33 mouse cellular contexts compared by ENCODE assay signal in genomic region chr4:146915196-146915595, GRCm38 (mm10). TPM values are rescaled to one million over a fixed set of nuclear protein-coding genes. Genes with fewer than 3 reads are reported as not detected.
DNase-seq lines count a peak whose midpoint lies in the region; ATAC-seq lines count a peak whose summit lies in the region.
"Had no signal": no experiment of that assay in that cellular context is flagged by ENCODE, and none has a peak within 500 bp of the region (broad histone marks: within the 10 kb centered on the region; RNA-seq: fewer than 3 reads in every experiment).

No protein-coding gene starts in this region.

- 86% methylated on average over 3 of the region's 3 CpGs for WGBS in midbrain, embryonic 14.5 days
- WGBS in midbrain, embryonic 15.5 days, result 88% methylated on average over 3 of the region's 3 CpGs
- WGBS in kidney, embryonic 15.5 days, result 86% methylated on average over 3 of the region's 3 CpGs

- H3K27ac ChIP-seq in midbrain, embryonic 14.5 days (replicated peaks; ENCODE audit: low read depth, low read length), result no peak overlapping the region
- H3K27ac ChIP-seq in midbrain, embryonic 15.5 days, result no peak overlapping the region
- no peak overlapping the region for H3K27ac ChIP-seq in kidney, embryonic 15.5 days
- H3K27ac ChIP-seq: embryonic facial prominence, embryonic 13.5 days; embryonic facial prominence, embryonic 15.5 days; forebrain, embryonic 10.5 days; forebrain, embryonic 12.5 days had no signal

- no peak overlapping the region for H3K9ac ChIP-seq in midbrain, embryonic 14.5 days (replicated peaks; ENCODE audit: low read length)
- no peak overlapping the region for H3K9ac ChIP-seq in midbrain, embryonic 15.5 days
- H3K9ac ChIP-seq in kidney, embryonic 15.5 days, result no peak overlapping the region
- H3K9ac ChIP-seq: embryonic facial prominence, embryonic 13.5 days; embryonic facial prominence, embryonic 15.5 days; forebrain, embryonic 12.5 days had no signal

- no peaks in the 10 kb centered on the region for H3K4me1 ChIP-seq in midbrain, embryonic 14.5 days (ENCODE audit: control insufficient read depth, insufficient read depth, low read length)
- H3K4me1 ChIP-seq in midbrain, embryonic 15.5 days, result no peaks in the 10 kb centered on the region
- H3K4me1 ChIP-seq in kidney, embryonic 15.5 days, result no peaks in the 10 kb centered on the region
- H3K4me1 ChIP-seq: embryonic facial prominence, embryonic 13.5 days; embryonic facial prominence, embryonic 15.5 days; forebrain, embryonic 10.5 days; forebrain, embryonic 12.5 days had no signal

- peaks cover 19% of the 10 kb centered on the region; the same call in 1 of the 2 replicates for H3K9me3 ChIP-seq in midbrain, embryonic 14.5 days (ENCODE audit: control insufficient read depth, low read length)
- peaks cover 13% of the 10 kb centered on the region for H3K9me3 ChIP-seq in midbrain, embryonic 15.5 days
- H3K9me3 ChIP-seq in kidney, embryonic 15.5 days (replicated peaks), result peaks cover 5% of the 10 kb centered on the region; the same call in 1 of the 2 replicates

- intact Hi-C loops in heart, postnatal 10 days (cut with DNase I), result no loop called here

- ATAC-seq in midbrain, embryonic 14.5 days (ENCODE audit: low FRiP score, low TSS enrichment), result peak; percentile 31; the same call in 1 of the 2 replicates
- ATAC-seq in midbrain, embryonic 15.5 days (replicated peaks), result no peak
- ATAC-seq in kidney, embryonic 15.5 days (replicated peaks; ENCODE audit: low FRiP score), result no peak
- ATAC-seq: activated CD4-positive, CD25-positive, alpha-beta regulatory T cell, adult 4 months; CD4-positive, CD25-positive, alpha-beta regulatory T cell, adult 4 months; forebrain, embryonic 14.5 days; forebrain, embryonic 16.5 days; Patski had no signal

- DNase-seq in heart, adult 11 months, result peak; percentile 51
- no peak for DNase-seq in heart, postnatal 10 days
- DNase-seq in midbrain, embryonic 14.5 days, result no peak
- DNase-seq in ES-CJ7 (ENCODE audit: low read depth, low spot score) (peak; percentile 43), R1 (ENCODE audit: low read depth, low spot score) (peak; percentile 61)
- no peak for DNase-seq in spleen, postnatal 36 days (ENCODE audit: low spot score in 2 of 2)
- DNase-seq: adrenal gland, adult 8-10 months; adrenal gland, postnatal 14 days; adrenal gland, postnatal 36 days; B cell, adult 2 months; cerebellum, adult 11-12 months; cerebellum, adult 2 months; cerebellum, adult 9-10 months; cerebellum, postnatal 10 days; cerebellum, postnatal 25 days; embryo, embryonic 11 days had no signal

- no peak overlapping the region for H3K4me2 ChIP-seq in midbrain, embryonic 14.5 days (ENCODE audit: low read length)
- H3K4me2 ChIP-seq in midbrain, embryonic 15.5 days, result no peak overlapping the region
- no peak overlapping the region for H3K4me2 ChIP-seq in kidney, embryonic 15.5 days
- H3K4me2 ChIP-seq: embryonic facial prominence, embryonic 13.5 days; embryonic facial prominence, embryonic 15.5 days; forebrain, embryonic 12.5 days had no signal

- no peaks in the 10 kb centered on the region for H3K36me3 ChIP-seq in midbrain, embryonic 14.5 days (ENCODE audit: control insufficient read depth, insufficient read depth, low read length)
- H3K36me3 ChIP-seq in midbrain, embryonic 15.5 days (replicated peaks), result no peaks in the 10 kb centered on the region
- H3K36me3 ChIP-seq in kidney, embryonic 15.5 days, result no peaks in the 10 kb centered on the region
- H3K36me3 ChIP-seq: embryonic facial prominence, embryonic 13.5 days; embryonic facial prominence, embryonic 15.5 days; forebrain, embryonic 10.5 days; forebrain, embryonic 12.5 days; G1E had no signal

- no peaks in the 10 kb centered on the region for H3K27me3 ChIP-seq in midbrain, embryonic 14.5 days (ENCODE audit: control insufficient read depth, insufficient read depth, low read length)
- no peaks in the 10 kb centered on the region for H3K27me3 ChIP-seq in midbrain, embryonic 15.5 days (replicated peaks)
- H3K27me3 ChIP-seq in kidney, embryonic 15.5 days, result no peaks in the 10 kb centered on the region
- H3K27me3 ChIP-seq: CH12.LX; embryonic facial prominence, embryonic 13.5 days; embryonic facial prominence, embryonic 15.5 days; forebrain, embryonic 12.5 days; Patski had no signal

- H3K4me3 ChIP-seq in midbrain, embryonic 14.5 days (replicated peaks; ENCODE audit: low read depth, low read length), result no peak overlapping the region
- H3K4me3 ChIP-seq in midbrain, embryonic 15.5 days, result no peak overlapping the region
- no peak overlapping the region for H3K4me3 ChIP-seq in kidney, embryonic 15.5 days (replicated peaks)
- H3K4me3 ChIP-seq: embryonic facial prominence, embryonic 13.5 days; embryonic facial prominence, embryonic 15.5 days; erythroblast, embryonic 14.5 days; forebrain, embryonic 10.5 days; forebrain, embryonic 12.5 days had no signal

RNA-seq across cellular contexts. Expression of gene Gm21411, which starts 5.8 kb away (rescaled TPM):
- not detected for total RNA-seq in heart, postnatal 10 days (2021)
- polyA plus RNA-seq in midbrain, embryonic 14.5 days (2014; fragmentation: Nextera tagmentation; extraction: Ambion mirVana), result not detected in 2 replicates
- not detected in 2 replicates for polyA plus RNA-seq in midbrain, embryonic 15.5 days (2015; fragmentation: Nextera tagmentation; extraction: Ambion mirVana)
- 0.23 TPM in 1 of 2 replicates, not detected in the other for polyA plus RNA-seq in kidney, embryonic 15.5 days (2015; fragmentation: Nextera tagmentation; extraction: Ambion mirVana)
- total RNA-seq: adrenal gland, adult 18-20 months; adrenal gland, adult 8-10 months; adrenal gland, postnatal 14 days; adrenal gland, postnatal 36 days; CH12.LX; common myeloid progenitor, adult 5-6 weeks had no signal
- polyA plus RNA-seq: CD4-positive, CD25-positive, alpha-beta regulatory T cell, adult 4 months; cerebellum, adult 2 months; embryonic facial prominence, embryonic 11.5 days; embryonic facial prominence, embryonic 13.5 days; embryonic facial prominence, embryonic 15.5 days; erythroblast, embryonic 14.5 days; forebrain, embryonic 10.5 days; forebrain, embryonic 12.5 days; forebrain, embryonic 14.5 days; forebrain, embryonic 16.5 days; G1E; Patski had no signal

RNA-seq across cellular contexts. Expression of gene Zfp989, which starts 56.6 kb away (rescaled TPM):
- not detected for total RNA-seq in heart, postnatal 10 days (2021)
- polyA plus RNA-seq in midbrain, embryonic 14.5 days (2014; fragmentation: Nextera tagmentation; extraction: Ambion mirVana), result 0.11 TPM in 1 of 2 replicates, not detected in the other
- 0.15 TPM in 1 of 2 replicates, not detected in the other for polyA plus RNA-seq in midbrain, embryonic 15.5 days (2015; fragmentation: Nextera tagmentation; extraction: Ambion mirVana)
- polyA plus RNA-seq in kidney, embryonic 15.5 days (2015; fragmentation: Nextera tagmentation; extraction: Ambion mirVana), result 0.14 TPM in 1 of 2 replicates, not detected in the other
- total RNA-seq: adrenal gland, adult 18-20 months; adrenal gland, adult 8-10 months; adrenal gland, postnatal 14 days; adrenal gland, postnatal 36 days; CH12.LX had no signal
- polyA plus RNA-seq: CD4-positive, CD25-positive, alpha-beta regulatory T cell, adult 4 months; cerebellum, adult 2 months; embryonic facial prominence, embryonic 11.5 days; embryonic facial prominence, embryonic 13.5 days; erythroblast, embryonic 14.5 days; forebrain, embryonic 12.5 days; forebrain, embryonic 14.5 days; forebrain, embryonic 16.5 days; G1E had no signal

Comparison
In these comparisons a context has a peak if more than half of its experiments do, and no peak if none do; other contexts are left out.
1. DNase-seq: peak in heart, adult 11 months (single experiment), ES-CJ7 (single experiment) and R1 (single experiment); none in heart, postnatal 10 days (0 of 2), midbrain, embryonic 14.5 days (single experiment) and spleen, postnatal 36 days (0 of 2).